Mouse (Mus musculus) testis, adult 2 months (tissue): ENCODE measurements around the gene Cacna1a.

Experiments
- CTCF ChIP-seq: fragments of 200-500 bp; IDR thresholded peaks from 2 replicates; pipeline ENCODE4 v1.5.1; 2012; ENCODE audit warnings: low read depth, mild to moderate bottlenecking, inconsistent platforms, low read length, moderate library complexity; ENCODE audit not compliant: control insufficient read depth, insufficient read depth, insufficient replicate concordance
- POLR2A ChIP-seq: fragments of 200-500 bp; IDR thresholded peaks from 2 replicates; pipeline ENCODE4 v1.6.1; 2012; ENCODE audit warnings: low read depth, mild to moderate bottlenecking, inconsistent platforms, low read length, moderate library complexity; ENCODE audit not compliant: control insufficient read depth

DNA sequence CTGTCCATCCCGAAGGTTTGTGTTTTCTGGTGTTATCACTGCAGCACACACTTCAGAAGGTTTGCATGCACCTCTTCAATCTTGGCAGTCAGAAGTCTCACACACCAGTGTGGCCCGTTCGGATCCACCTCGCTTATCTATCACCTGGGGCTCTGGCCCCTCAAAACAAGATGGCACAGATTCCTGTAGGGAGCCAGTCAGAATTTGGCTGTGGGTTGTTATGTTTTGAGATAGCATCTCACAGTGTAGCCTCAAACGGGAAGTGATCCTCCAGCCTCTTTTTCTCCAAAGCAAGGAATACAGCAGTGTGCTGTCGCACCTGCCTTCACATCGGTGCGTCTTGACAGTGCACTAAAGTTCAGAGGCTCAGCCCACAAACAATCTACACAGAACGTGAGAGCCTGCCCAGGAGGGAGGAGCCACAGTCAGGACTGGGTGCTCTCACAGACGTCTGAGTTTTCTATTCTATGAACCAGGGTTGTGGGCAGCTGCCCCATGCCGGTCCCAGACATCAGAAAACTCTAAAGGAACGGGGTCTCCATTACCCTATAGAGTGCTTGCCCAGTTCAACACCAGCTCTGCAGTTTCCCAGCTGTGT lies 178.7 kb downstream of the Cacna1a start:
- no peak for TF ChIP-seq CTCF
- no peak for TF ChIP-seq POLR2A
